Mouse (Mus musculus) midbrain, embryonic 10.5 days (tissue): ENCODE data around the gene Pak3. TPM values are rescaled to one million over a fixed set of nuclear protein-coding genes. Genes with fewer than 3 reads are reported as not detected.
A peak's percentile ranks its signal among the peaks of the same experiment; 100 is the strongest.

Source experiments
- DNase-seq: peaks from one replicate; pipeline ENCODE4 v3.0.0-alpha.2; 2017; ENCODE audit warnings: low spot score
- H3K27ac ChIP-seq: fragments of 300-500 bp; sonication (generic); replicated peaks from 2 replicates; pipeline ENCODE4 v1.5.1; 2016; ENCODE audit warnings: mild to moderate bottlenecking
- H3K27me3 ChIP-seq: fragments of 300-500 bp; sonication (generic); 2 replicates; pipeline ENCODE4 v1.6.1; 2016; ENCODE audit warnings: low read depth, mild to moderate bottlenecking; ENCODE audit not compliant: poor library complexity, severe bottlenecking
- H3K36me3 ChIP-seq: fragments of 300-500 bp; sonication (generic); 2 replicates; pipeline ENCODE4 v1.6.1; 2016; ENCODE audit warnings: mild to moderate bottlenecking, moderate library complexity
- H3K4me1 ChIP-seq: fragments of 300-500 bp; sonication (generic); 2 replicates; pipeline ENCODE4 v1.6.1; 2016
- H3K4me3 ChIP-seq: fragments of 300-500 bp; sonication (generic); 2 replicates; pipeline ENCODE4 v1.5.1; 2016; ENCODE audit warnings: mild to moderate bottlenecking, moderate library complexity
- H3K9me3 ChIP-seq: fragments of 300-500 bp; sonication (generic); replicated peaks from 2 replicates; pipeline ENCODE4 v1.6.1; 2016; ENCODE audit warnings: mild to moderate bottlenecking
- WGBS: fragments of 180-500 bp; shearing (Covaris S2); methylation state at CpG from one replicate; pipeline ENCODE4 v1.1.7; 2016; 5-methylcytosine and 5-hydroxymethylcytosine counted together
- polyA plus RNA-seq: library from polyadenylated mRNA; unstranded; fragments of >200 nt; fragmentation: Nextera tagmentation; extraction: Ambion mirVana; gene quantifications from 2 replicates; pipeline ENCODE4 v1.2.1, GENCODE M21; 2016

Pak3 gene
- polyA plus RNA-seq, 1 experiment from 2014 or later = 41.7 TPM

GRCm38 (mm10) chrX:143668242-143668641 is 149.9 kb downstream of the Pak3 start:
- H3K9me3 ChIP-seq = no peaks in the 10 kb centered on the region
- 41% methylated on average over 3 of the region's 3 CpGs for WGBS
- H3K27ac ChIP-seq = no peak overlapping the region
- DNase-seq = peak; percentile 31
- H3K4me1 ChIP-seq = peaks cover 10% of the 10 kb centered on the region
- no peaks in the 10 kb centered on the region for H3K36me3 ChIP-seq
- H3K4me3 ChIP-seq = no peak overlapping the region
- H3K27me3 ChIP-seq = peaks cover 94% of the 10 kb centered on the region

DNA sequence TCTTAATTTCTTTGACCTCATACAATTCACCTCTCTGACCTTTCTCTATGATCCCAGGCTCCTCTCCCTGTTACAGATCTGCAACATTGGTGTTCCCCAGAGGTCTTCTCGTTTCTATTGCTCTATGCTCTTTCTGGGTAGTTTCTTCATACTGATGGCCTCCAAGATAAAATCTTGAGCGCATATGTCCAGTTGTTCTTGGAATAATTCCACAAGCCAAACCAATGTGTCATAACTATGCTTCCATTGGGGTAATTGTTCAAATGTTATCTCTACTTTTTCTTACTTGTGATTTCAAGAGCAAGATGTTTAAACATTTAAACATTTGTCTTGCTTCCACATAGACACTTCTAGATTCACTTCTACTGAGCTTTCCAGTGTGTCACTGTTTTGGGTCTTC is 160.2 kb downstream of the Pak3 start:
- H3K36me3 ChIP-seq = no peaks in the 10 kb centered on the region
- no peak overlapping the region for H3K27ac ChIP-seq
- no peaks in the 10 kb centered on the region for H3K9me3 ChIP-seq
- H3K4me1 ChIP-seq = no peaks in the 10 kb centered on the region
- no peak overlapping the region for H3K4me3 ChIP-seq
- H3K27me3 ChIP-seq = peaks cover 44% of the 10 kb centered on the region
- WGBS = 78% methylated on average over 2 of the region's 2 CpGs
- DNase-seq = no peak

- Histone ChIP-seq H3K4me3 (no peak overlapping the region), H3K27ac (no peak overlapping the region), H3K27me3 (peaks cover 19% of the 10 kb centered on the region), H3K4me1 (no peaks in the 10 kb centered on the region), H3K9me3 (no peaks in the 10 kb centered on the region), H3K36me3 (no peaks in the 10 kb centered on the region)
- DNase-seq = no peak
- 82% methylated on average over 1 of the region's 1 CpGs for WGBS
These were observed 203.9 kb downstream of the Pak3 start for GRCm38 (mm10) chrX:143722250-143722649.

DNA sequence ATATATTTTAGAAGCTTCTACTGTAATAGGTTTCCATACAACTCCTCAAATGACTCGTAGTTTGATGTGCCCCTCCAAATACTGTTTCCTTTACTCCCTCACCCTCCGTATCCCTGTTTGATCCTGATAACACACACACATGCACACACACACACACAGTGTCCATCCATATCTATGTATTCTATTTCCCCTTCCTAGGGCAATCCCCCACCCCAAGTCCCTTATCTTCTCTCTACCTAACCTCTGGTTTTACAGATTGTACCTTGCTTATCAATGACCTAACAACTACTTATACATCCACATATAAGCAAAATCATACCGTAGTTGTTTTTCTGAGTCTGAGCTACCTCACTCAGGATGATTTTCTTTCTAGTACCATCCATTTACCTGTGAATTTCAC is 207.0 kb downstream of the Pak3 start:
- H3K27ac ChIP-seq = no peak overlapping the region
- H3K4me1 ChIP-seq = no peaks in the 10 kb centered on the region
- no peak for DNase-seq
- peaks cover 6% of the 10 kb centered on the region; the same call in 1 of the 2 replicates for H3K27me3 ChIP-seq
- H3K9me3 ChIP-seq = no peaks in the 10 kb centered on the region
- WGBS = 88% methylated on average over 3 of the region's 3 CpGs
- no peaks in the 10 kb centered on the region for H3K36me3 ChIP-seq
- H3K4me3 ChIP-seq = no peak overlapping the region

GRCm38 (mm10) chrX:143736035-143736434 is 217.6 kb downstream of the Pak3 start:
- Histone ChIP-seq H3K36me3 (no peaks in the 10 kb centered on the region), H3K27me3 (peaks cover 7% of the 10 kb centered on the region), H3K4me3 (no peak overlapping the region), H3K9me3 (no peaks in the 10 kb centered on the region), H3K4me1 (no peaks in the 10 kb centered on the region), H3K27ac (no peak overlapping the region)
- WGBS = 46% methylated on average over 4 of the region's 4 CpGs
- peak; percentile 12 for DNase-seq

DNA sequence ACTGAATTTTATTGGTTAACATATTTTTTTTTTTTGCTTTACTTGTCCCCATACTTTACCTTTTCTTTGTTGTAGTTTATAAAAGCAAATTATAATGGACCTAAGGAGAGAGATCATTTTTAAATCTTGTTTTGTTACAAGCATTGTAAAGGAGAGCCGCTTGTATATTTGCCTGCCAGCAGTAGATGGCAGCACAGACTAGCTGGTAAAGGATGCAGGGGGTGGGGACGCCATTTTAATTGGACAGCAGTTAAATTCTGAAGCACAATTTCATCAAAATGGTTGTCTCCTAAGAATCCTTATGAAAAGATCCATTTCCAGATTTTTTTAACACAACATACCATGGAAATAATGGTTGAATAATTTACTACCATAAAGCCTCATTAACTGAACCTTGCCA is 220.8 kb downstream of the Pak3 start:
- peak; percentile 18 for DNase-seq
- Histone ChIP-seq H3K4me1 (no peaks in the 10 kb centered on the region), H3K27me3 (peaks cover 14% of the 10 kb centered on the region), H3K4me3 (no peak overlapping the region), H3K36me3 (no peaks in the 10 kb centered on the region), H3K9me3 (no peaks in the 10 kb centered on the region), H3K27ac (no peak overlapping the region)
- 48% methylated on average over 2 of the region's 2 CpGs for WGBS

GRCm38 (mm10) chrX:143762556-143762955 is 244.2 kb downstream of the Pak3 start:
- H3K27me3 ChIP-seq = peaks cover 55% of the 10 kb centered on the region
- WGBS = 90% methylated on average over 3 of the region's 3 CpGs
- H3K4me3 ChIP-seq = no peak overlapping the region
- H3K27ac ChIP-seq = no peak overlapping the region
- no peak for DNase-seq
- H3K36me3 ChIP-seq = no peaks in the 10 kb centered on the region
- H3K4me1 ChIP-seq = no peaks in the 10 kb centered on the region
- H3K9me3 ChIP-seq = no peaks in the 10 kb centered on the region

GRCm38 (mm10) chrX:143815948-143816347 is 297.6 kb downstream of the Pak3 start:
- 96% methylated on average over 1 of the region's 1 CpGs for WGBS
- Histone ChIP-seq H3K4me3 (no peak overlapping the region), H3K36me3 (no peaks in the 10 kb centered on the region), H3K27me3 (peaks cover 29% of the 10 kb centered on the region; the same call in 1 of the 2 replicates), H3K9me3 (no peaks in the 10 kb centered on the region), H3K27ac (no peak overlapping the region), H3K4me1 (no peaks in the 10 kb centered on the region)
- no peak for DNase-seq

DNA sequence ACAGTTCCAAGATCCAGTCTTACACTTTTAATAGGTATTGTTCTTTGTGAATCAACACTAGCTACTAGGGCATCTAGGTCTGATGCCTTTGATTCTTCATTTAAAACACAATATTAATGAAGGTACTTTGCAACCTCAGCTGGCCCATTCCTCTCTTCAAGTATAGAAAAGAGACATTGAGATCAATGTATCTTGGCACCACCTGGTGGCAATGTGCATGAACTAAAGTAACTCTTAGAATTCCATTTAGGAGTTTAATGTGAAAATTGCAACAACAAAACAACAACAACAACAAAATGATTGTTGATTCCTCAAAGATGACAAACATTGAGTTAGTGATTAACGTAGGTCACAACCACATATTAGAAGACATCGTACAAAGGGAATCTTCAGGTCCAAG is 300.6 kb downstream of the Pak3 start:
- Histone ChIP-seq H3K27me3 (peaks cover 55% of the 10 kb centered on the region; the same call in 1 of the 2 replicates), H3K4me1 (no peaks in the 10 kb centered on the region), H3K4me3 (no peak overlapping the region), H3K9me3 (no peaks in the 10 kb centered on the region), H3K36me3 (no peaks in the 10 kb centered on the region), H3K27ac (no peak overlapping the region)
- WGBS = 93% methylated on average over 2 of the region's 2 CpGs
- no peak for DNase-seq

DNA sequence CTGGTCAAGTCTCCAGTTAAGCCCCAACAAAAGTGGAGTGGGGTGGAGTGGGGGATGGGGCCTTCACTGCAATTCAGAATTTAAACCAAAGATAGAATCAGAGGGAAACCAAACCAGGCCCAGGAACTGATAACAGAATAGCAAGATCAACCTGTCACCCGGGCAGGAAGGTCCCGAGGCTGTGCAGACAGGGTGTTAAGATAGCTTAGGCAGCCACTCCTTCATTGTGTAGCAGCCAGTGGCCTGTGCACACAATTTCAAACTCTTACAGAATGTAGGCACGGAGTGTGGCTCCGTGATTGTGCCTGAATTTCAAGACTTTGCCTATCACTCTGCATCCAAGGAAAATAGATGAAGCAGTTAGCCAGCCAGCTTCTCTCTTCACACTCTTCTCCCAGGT is 308.1 kb downstream of the Pak3 start:
- peaks cover 85% of the 10 kb centered on the region for H3K27me3 ChIP-seq
- WGBS = 73% methylated on average over 4 of the region's 4 CpGs
- H3K4me1 ChIP-seq = 0 out of 2 replicates have a peak, but pooled peaks cover 5% of the 10 kb centered on the region
- no peak for DNase-seq
- H3K36me3 ChIP-seq = no peaks in the 10 kb centered on the region
- no peaks in the 10 kb centered on the region for H3K9me3 ChIP-seq
- H3K4me3 ChIP-seq = no peak overlapping the region
- no peak overlapping the region for H3K27ac ChIP-seq

DNA sequence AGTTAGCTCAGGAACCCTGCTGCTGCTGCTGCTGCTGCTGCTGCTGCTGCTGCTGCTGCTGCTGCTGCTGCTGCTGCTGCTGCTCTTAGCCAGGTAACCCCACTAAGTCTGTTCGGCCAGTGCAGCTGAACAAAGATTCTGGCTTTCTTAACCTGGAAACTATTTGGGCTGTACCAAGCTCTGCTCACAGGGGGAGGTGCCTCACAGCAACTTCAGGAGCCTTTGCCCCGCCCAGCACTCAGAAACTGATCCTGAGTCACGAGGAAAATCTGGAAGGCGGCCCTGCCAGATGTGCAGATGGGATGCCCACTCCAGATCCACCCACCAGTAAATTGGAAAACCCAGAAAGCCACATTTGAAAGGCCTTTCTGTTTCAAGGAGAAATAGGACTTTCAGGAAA is 308.8 kb downstream of the Pak3 start, which contains the start of gene Capn6:
Capn6 (minus strand) TSS at position 203 of the 400 bp plus-strand sequence.
- peaks cover 82% of the 10 kb centered on the region for H3K27me3 ChIP-seq
- no peaks in the 10 kb centered on the region for H3K36me3 ChIP-seq
- no peaks in the 10 kb centered on the region for H3K9me3 ChIP-seq
- no peak within 1 kb of the TSS for H3K4me3 ChIP-seq
- 52% methylated on average over 4 of the region's 4 CpGs for WGBS
- H3K4me1 ChIP-seq = 0 out of 2 replicates have a peak, but pooled peaks cover 5% of the 10 kb centered on the region
- no peak for DNase-seq
- no peak within 1 kb of the TSS for H3K27ac ChIP-seq

GRCm38 (mm10) chrX:143846637-143847036 is 328.2 kb downstream of the Pak3 start:
- Histone ChIP-seq H3K4me1 (no peaks in the 10 kb centered on the region), H3K4me3 (no peak overlapping the region), H3K27ac (no peak overlapping the region), H3K9me3 (no peaks in the 10 kb centered on the region), H3K36me3 (no peaks in the 10 kb centered on the region), H3K27me3 (peaks cover 71% of the 10 kb centered on the region)
- 88% methylated on average over 3 of the region's 3 CpGs for whole genome bisulfite sequencing
- DNase-seq = no peak
